In genomic region chr12:101083839-101084195, GRCm38 (mm10) we compare ENCODE assay signal across 8 mouse cellular contexts. TPM values are rescaled to one million over a fixed set of nuclear protein-coding genes. Genes with fewer than 3 reads are reported as not detected.
A peak's percentile ranks its signal among the peaks of the same experiment; 100 is the strongest.
DNase-seq lines count a peak whose midpoint lies in the region; ATAC-seq and TF ChIP-seq lines count a peak whose summit lies in the region.

No protein-coding gene starts in this region.

- peak overlapping the region; percentile 97 for H3ac ChIP-seq in C2C12 (ENCODE audit: control insufficient read depth, insufficient read length, low read depth)

- no peak for DNase-seq in cerebellum, adult 2 months
- no peak for DNase-seq in cerebellum, postnatal 4 days (ENCODE audit: low spot score in 2 of 2)
- DNase-seq in forebrain, embryonic 14.5 days (ENCODE audit: low spot score): no peak
- DNase-seq in liver, postnatal 0 days: no peak
- no peak for DNase-seq in urinary bladder, postnatal 14 days (ENCODE audit: low spot score)
- DNase-seq in spleen, postnatal 10 days (ENCODE audit: low spot score in 2 of 2): no peak
- DNase-seq in spleen, adult 12 weeks (ENCODE audit: low spot score): no peak

- no peaks in the 10 kb centered on the region for H3K9me3 ChIP-seq in forebrain, embryonic 14.5 days (replicated peaks; ENCODE audit: control insufficient read depth, low read length)
- no peaks in the 10 kb centered on the region for H3K9me3 ChIP-seq in liver, postnatal 0 days (ENCODE audit: low read length)

- under 1% methylated on average over 23 of the region's 23 CpGs for WGBS in cerebellum, adult 2 months
- under 1% methylated on average over 23 of the region's 23 CpGs for WGBS in forebrain, embryonic 14.5 days
- WGBS in liver, postnatal 0 days (ENCODE audit: insufficient replicate concordance): 2% methylated on average over 23 of the region's 23 CpGs

- TF ChIP-seq POLR2A in cerebellum, adult 2 months (IDR thresholded peaks at IDR 0.05; ENCODE audit: borderline replicate concordance, insufficient read depth, low read length): no peak

- H3K27ac ChIP-seq in cerebellum, adult 2 months (ENCODE audit: insufficient read depth, low read length): peak overlapping the region; percentile 78
- peak overlapping the region; percentile 98 for H3K27ac ChIP-seq in forebrain, embryonic 14.5 days (ENCODE audit: low read depth, low read length)
- H3K27ac ChIP-seq in liver, postnatal 0 days (ENCODE audit: low read depth): peak overlapping the region; percentile 99

- H3K36me3 ChIP-seq in C2C12 (ENCODE audit: control insufficient read depth, insufficient read depth): peaks cover 21% of the 10 kb centered on the region
- peaks cover 8% of the 10 kb centered on the region; the same call in 1 of the 2 replicates for H3K36me3 ChIP-seq in forebrain, embryonic 14.5 days (ENCODE audit: control insufficient read depth, insufficient read depth, low read length)
- peaks cover 9% of the 10 kb centered on the region for H3K36me3 ChIP-seq in liver, postnatal 0 days (replicated peaks; ENCODE audit: insufficient read depth, low read length)

- peak; percentile 69 for ATAC-seq in forebrain, embryonic 14.5 days
- peak; percentile 28 for ATAC-seq in liver, postnatal 0 days

- H3K27me3 ChIP-seq in cerebellum, adult 2 months (ENCODE audit: control insufficient read depth, insufficient read depth, low read length): no peaks in the 10 kb centered on the region
- no peaks in the 10 kb centered on the region for H3K27me3 ChIP-seq in C2C12 (ENCODE audit: control insufficient read depth, insufficient read depth, insufficient read length)
- no peaks in the 10 kb centered on the region for H3K27me3 ChIP-seq in forebrain, embryonic 14.5 days (replicated peaks; ENCODE audit: control insufficient read depth, insufficient read depth, low read length)
- H3K27me3 ChIP-seq in liver, postnatal 0 days (ENCODE audit: insufficient read depth, low read length): no peaks in the 10 kb centered on the region

- no peaks in the 10 kb centered on the region; the same call in 1 of the 2 replicates for H3K4me1 ChIP-seq in cerebellum, adult 2 months (ENCODE audit: control insufficient read depth, insufficient read depth, low read length)
- peaks cover 3% of the 10 kb centered on the region; the same call in 1 of the 2 replicates for H3K4me1 ChIP-seq in forebrain, embryonic 14.5 days (ENCODE audit: control insufficient read depth, insufficient read depth, low read length)
- peaks cover 25% of the 10 kb centered on the region for H3K4me1 ChIP-seq in liver, postnatal 0 days (ENCODE audit: insufficient read depth)

- H3K79me2 ChIP-seq in C2C12 (ENCODE audit: control insufficient read depth, insufficient read depth): peaks cover 59% of the 10 kb centered on the region

- H3K4me2 ChIP-seq in forebrain, embryonic 14.5 days (ENCODE audit: low read length): peak overlapping the region; percentile 75
- peak overlapping the region; percentile 82 for H3K4me2 ChIP-seq in liver, postnatal 0 days (ENCODE audit: low read depth, low read length)

- TF ChIP-seq CTCF in cerebellum, adult 2 months (IDR thresholded peaks at IDR 0.05; ENCODE audit: borderline replicate concordance, insufficient read depth, low read depth, low read length): no peak
- no peak for TF ChIP-seq CTCF in C2C12 (IDR thresholded peaks at IDR 0.05; ENCODE audit: control insufficient read depth, insufficient read depth, insufficient read length)
- TF ChIP-seq CTCF in liver, postnatal 0 days (IDR thresholded peaks at IDR 0.05; ENCODE audit: low read depth): no peak

- H3K4me3 ChIP-seq in cerebellum, adult 2 months (replicated peaks; ENCODE audit: insufficient read depth, low read depth, low read length): peak overlapping the region; percentile 81
- H3K4me3 ChIP-seq in C2C12 (ENCODE audit: insufficient read depth, poor library complexity, severe bottlenecking): peak overlapping the region; percentile 93
- H3K4me3 ChIP-seq in forebrain, embryonic 14.5 days (ENCODE audit: low read depth, low read length): peak overlapping the region; percentile 100
- H3K4me3 ChIP-seq in liver, postnatal 0 days (ENCODE audit: low read depth, low read length): peak overlapping the region; percentile 100

- TF ChIP-seq EP300 in liver, postnatal 0 days (IDR thresholded peaks at IDR 0.05; ENCODE audit: low read depth): peak; percentile 49; the same call in 1 of the 2 replicates

- peaks cover 43% of the 10 kb centered on the region for H3K79me3 ChIP-seq in C2C12 (ENCODE audit: low read depth)

- H3K9ac ChIP-seq in forebrain, embryonic 14.5 days (ENCODE audit: low read length): peak overlapping the region; percentile 97
- H3K9ac ChIP-seq in liver, postnatal 0 days (replicated peaks): peak overlapping the region; percentile 98

TF ChIP-seq in C2C12, 6 proteins besides CTCF, POLR2A, EP300 and RAD21:
- TF ChIP-seq MYOG (IDR thresholded peaks at IDR 0.05; ENCODE audit: control insufficient read depth, extremely low read depth, insufficient read length) (no peak), MYOD1 (IDR thresholded peaks at IDR 0.05; ENCODE audit: control insufficient read depth, insufficient read length, low read depth) (no peak), CEBPB (IDR thresholded peaks at IDR 0.05; ENCODE audit: low read depth) (no peak), MAX (IDR thresholded peaks at IDR 0.05) (no peak)

RNA-seq across cellular contexts. Expression of gene Ppp4r3a, which starts 0.3 kb away (rescaled TPM):
- polyA plus RNA-seq in cerebellum, adult 2 months (2012; rRNA removed): 35.1 and 36.8 TPM in 2 replicates
- polyA plus RNA-seq in C2C12 (2012; fragmentation: generic; extraction: Trizol): 12.7 TPM
- polyA plus RNA-seq in forebrain, embryonic 14.5 days (2014; fragmentation: Nextera tagmentation; extraction: Ambion mirVana): 27.5 and 35.0 TPM in 2 replicates
- 14.1 and 15.2 TPM in 2 replicates for polyA plus RNA-seq in liver, postnatal 0 days (2015; fragmentation: Nextera tagmentation; extraction: Ambion mirVana)

RNA-seq across cellular contexts. Expression of gene Ccdc88c, which starts 55.0 kb away (rescaled TPM):
- polyA plus RNA-seq in cerebellum, adult 2 months (2012; rRNA removed): 9.0 TPM in 2 replicates
- 6.1 TPM for polyA plus RNA-seq in C2C12 (2012; fragmentation: generic; extraction: Trizol)
- polyA plus RNA-seq in forebrain, embryonic 14.5 days (2014; fragmentation: Nextera tagmentation; extraction: Ambion mirVana): 11.6 and 15.3 TPM in 2 replicates
- polyA plus RNA-seq in liver, postnatal 0 days (2015; fragmentation: Nextera tagmentation; extraction: Ambion mirVana): 3.6 and 4.2 TPM in 2 replicates
